Mouse (Mus musculus) lung, embryonic 16.5 days (tissue): Measurements from ENCODE around the gene Stx2. TPM values are rescaled to one million over a fixed set of nuclear protein-coding genes. Genes with fewer than 3 reads are reported as not detected.
"Not testable (repeated sequence)": the region's sequence is repeated elsewhere in the genome, so short reads cannot be mapped to it uniquely, and the experiment has no call there.

Source experiments
- ATAC-seq: fragments of 200-750 bp; cut with Nextera tagmentation; 2 replicates; pipeline ENCODE4 v1.8.0; 2017; ENCODE audit warnings: low read depth, mild to moderate bottlenecking, moderate library complexity
- H3K27ac ChIP-seq: fragments of 300-500 bp; sonication (generic); 2 replicates; pipeline ENCODE4 v1.5.1; 2014; ENCODE audit warnings: mild to moderate bottlenecking, control low read depth, low read length
- H3K27me3 ChIP-seq: fragments of 300-500 bp; sonication (generic); 2 replicates; pipeline ENCODE4 v1.6.1; 2014; ENCODE audit warnings: low read depth, low read length, mixed read lengths; ENCODE audit not compliant: control insufficient read depth, insufficient read depth
- H3K36me3 ChIP-seq: fragments of 300-500 bp; sonication (generic); 2 replicates; pipeline ENCODE4 v1.6.1; 2014; ENCODE audit warnings: low read length; ENCODE audit not compliant: control insufficient read depth, insufficient read depth
- H3K4me1 ChIP-seq: fragments of 300-500 bp; sonication (generic); replicated peaks from 2 replicates; pipeline ENCODE4 v1.6.1; 2014; ENCODE audit warnings: low read length, mixed read lengths; ENCODE audit not compliant: control insufficient read depth, insufficient read depth
- H3K4me2 ChIP-seq: fragments of 300-500 bp; sonication (generic); 2 replicates; pipeline ENCODE4 v1.6.1; 2014; ENCODE audit warnings: low read depth, low read length, control low read depth
- H3K4me3 ChIP-seq: fragments of 300-500 bp; sonication (generic); 2 replicates; pipeline ENCODE4 v1.5.1; 2014; ENCODE audit warnings: mild to moderate bottlenecking, low read length, control low read depth
- H3K9ac ChIP-seq: fragments of 300-500 bp; sonication (generic); 2 replicates; pipeline ENCODE4 v1.6.1; 2014; ENCODE audit warnings: low read length, control low read depth
- H3K9me3 ChIP-seq: fragments of 300-500 bp; sonication (generic); 2 replicates; pipeline ENCODE4 v1.6.1; 2016; ENCODE audit warnings: low read length; ENCODE audit not compliant: control insufficient read depth
- WGBS: fragments of 180-500 bp; shearing (Covaris S2); extraction: QIAGEN DNeasy Blood & Tissue Kit; methylation state at CpG from one replicate; pipeline ENCODE4 v1.1.7; 2014; 5-methylcytosine and 5-hydroxymethylcytosine counted together
- polyA plus RNA-seq: library from polyadenylated mRNA; unstranded; fragments of >200 nt; fragmentation: Nextera tagmentation; extraction: Ambion mirVana; gene quantifications from 2 replicates; pipeline ENCODE4 v1.2.1, GENCODE M21; 2015

Gene Stx2
- polyA plus RNA-seq, 1 experiment from 2014 or later: 29.5 TPM

DNA sequence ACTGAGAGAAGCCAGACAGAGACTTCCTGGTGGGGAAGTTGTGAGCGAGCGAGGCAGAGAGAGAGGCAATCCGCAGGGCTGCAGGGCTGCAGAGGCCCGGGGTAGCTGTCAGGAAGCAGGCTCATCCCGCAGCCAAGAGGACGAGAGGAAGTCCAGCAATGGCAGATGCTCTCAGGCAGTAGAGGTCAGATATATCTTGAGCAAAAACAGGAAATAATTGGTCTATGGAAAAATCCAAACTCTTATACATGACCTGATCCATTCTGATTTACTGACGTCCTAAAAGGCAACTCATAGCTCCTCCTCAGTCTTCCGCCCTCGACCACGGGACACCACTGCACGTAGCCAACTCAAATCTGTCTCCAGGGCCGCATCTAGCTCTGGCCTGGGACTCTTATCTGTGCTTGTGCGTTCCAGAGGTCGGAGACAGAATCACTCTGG lies 5.8 kb downstream of the Stx2 start:
- ATAC-seq: peak; percentile 70
- H3K27ac ChIP-seq: peak overlapping the region; percentile 64
- H3K27me3 ChIP-seq: no peaks in the 10 kb centered on the region
- WGBS: 24% methylated on average over 14 of the region's 14 CpGs
- no peak overlapping the region for H3K4me3 ChIP-seq
- H3K4me1 ChIP-seq: peaks cover 8% of the 10 kb centered on the region
- no peaks in the 10 kb centered on the region for H3K9me3 ChIP-seq
- peaks cover 5% of the 10 kb centered on the region; the same call in 1 of the 2 replicates for H3K36me3 ChIP-seq
- H3K9ac ChIP-seq: peak overlapping the region; percentile 32; the same call in 1 of the 2 replicates
- peak overlapping the region; percentile 28; the same call in 1 of the 2 replicates for H3K4me2 ChIP-seq

DNA sequence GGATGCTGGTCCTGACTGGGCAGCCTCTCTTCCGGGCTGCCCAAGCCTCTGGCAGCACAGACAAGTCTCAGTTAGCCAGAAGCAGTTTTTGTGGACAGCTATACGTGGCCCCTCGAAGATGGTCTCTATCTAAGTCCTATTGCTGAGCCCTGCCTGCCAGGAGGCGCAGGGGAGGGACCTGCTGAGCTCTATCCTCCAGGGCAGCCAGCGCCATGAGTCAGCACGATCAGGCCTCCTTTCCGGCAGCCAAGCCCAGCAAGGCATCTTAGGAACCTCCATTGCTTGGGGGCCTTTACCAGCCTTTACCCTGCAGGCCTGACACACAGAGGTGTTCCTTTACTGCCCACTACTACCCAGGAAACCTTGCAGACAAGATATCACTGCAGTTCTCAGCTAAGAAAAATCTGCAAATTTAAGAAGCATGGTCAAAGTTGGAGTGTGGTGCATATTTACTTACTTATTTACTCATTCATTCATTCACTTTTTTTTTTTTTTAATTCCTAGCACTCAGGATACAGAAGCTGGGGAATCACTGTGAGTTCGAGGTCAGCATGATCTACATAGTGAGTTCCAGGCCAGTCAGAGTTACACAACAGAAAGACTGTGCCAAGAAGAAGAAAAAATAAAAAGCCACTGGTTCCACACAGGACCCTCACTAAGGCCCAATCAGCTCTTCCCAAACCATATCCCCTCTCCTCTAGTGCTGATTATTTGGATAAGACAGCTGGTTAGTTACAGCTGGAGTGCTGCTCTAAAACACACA lies 7.5 kb downstream of the Stx2 start:
- peaks cover 8% of the 10 kb centered on the region; the same call in 1 of the 2 replicates for H3K36me3 ChIP-seq
- no peak overlapping the region for H3K27ac ChIP-seq
- no peak overlapping the region for H3K9ac ChIP-seq
- H3K4me3 ChIP-seq: no peak overlapping the region
- 51% methylated on average over 8 of the region's 8 CpGs for WGBS
- no peak for ATAC-seq
- peaks cover 4% of the 10 kb centered on the region; the same call in 1 of the 2 replicates for H3K4me1 ChIP-seq
- no peak overlapping the region for H3K4me2 ChIP-seq
- H3K9me3 ChIP-seq: no peaks in the 10 kb centered on the region
- no peaks in the 10 kb centered on the region for H3K27me3 ChIP-seq

DNA sequence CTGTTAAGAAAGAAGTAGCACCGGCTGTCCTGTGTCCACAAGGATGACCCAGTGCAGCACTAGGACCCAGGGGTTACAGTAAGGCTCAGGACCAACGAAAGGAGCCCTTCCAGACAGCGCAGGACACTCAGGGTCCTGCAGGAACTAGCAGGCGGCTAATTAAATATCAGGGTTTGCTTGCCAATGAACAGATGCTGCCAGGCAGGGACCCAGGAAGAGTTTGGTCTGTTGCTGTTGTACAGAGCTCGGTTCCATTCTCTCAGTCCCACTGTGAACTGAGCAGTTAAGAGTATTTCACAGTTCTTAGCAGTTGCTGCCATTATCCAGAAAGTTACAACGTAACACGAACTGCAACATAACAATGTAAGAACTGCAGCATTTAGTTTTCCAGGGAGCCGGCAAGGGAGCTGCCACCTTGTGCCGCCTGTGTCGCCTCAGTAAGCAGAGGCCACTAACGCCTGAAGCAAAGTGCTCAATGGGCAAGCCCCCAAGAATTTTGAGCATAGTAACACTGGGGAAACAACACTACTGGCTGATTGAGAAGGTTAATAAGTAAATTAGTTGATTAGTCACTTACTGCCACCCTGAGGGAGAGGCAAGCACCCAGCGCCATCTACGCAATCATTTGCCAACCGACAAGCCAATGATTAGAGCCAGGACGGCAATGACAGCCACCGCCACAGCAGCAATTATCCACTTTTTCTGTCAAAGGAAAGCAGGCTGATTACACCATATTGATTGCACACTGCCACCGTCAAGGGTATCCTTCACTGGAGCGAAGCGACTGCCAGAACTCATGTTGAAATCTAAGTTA lies 21.0 kb downstream of the Stx2 start:
- no peak overlapping the region for H3K4me3 ChIP-seq
- H3K9ac ChIP-seq: no peak overlapping the region
- H3K27ac ChIP-seq: no peak overlapping the region
- H3K27me3 ChIP-seq: no peaks in the 10 kb centered on the region
- peaks cover 22% of the 10 kb centered on the region for H3K36me3 ChIP-seq
- no peaks in the 10 kb centered on the region for H3K9me3 ChIP-seq
- WGBS: 84% methylated on average over 19 of the region's 19 CpGs
- H3K4me2 ChIP-seq: no peak overlapping the region
- no peak for ATAC-seq
- H3K4me1 ChIP-seq: no peaks in the 10 kb centered on the region

DNA sequence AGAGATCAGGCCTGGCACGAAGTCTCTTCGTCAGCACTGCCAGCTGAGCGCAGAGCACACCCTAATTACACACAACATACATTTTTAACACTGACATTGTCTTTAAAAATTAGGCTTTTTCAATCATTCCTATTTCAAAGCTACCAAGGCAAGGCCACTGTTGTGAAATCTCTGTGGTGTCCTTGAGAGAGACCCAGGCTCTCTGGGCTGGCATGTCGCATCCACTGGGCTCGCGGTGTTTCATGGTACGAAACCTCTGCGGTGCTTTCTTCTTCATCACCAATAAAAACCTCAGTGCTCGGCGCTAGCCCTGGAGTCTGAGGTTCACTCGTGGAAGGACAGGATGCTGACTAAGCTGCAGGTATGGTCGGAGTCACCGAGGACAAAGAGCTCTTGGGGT lies 22.4 kb downstream of the Stx2 start:
- H3K36me3 ChIP-seq: peaks cover 12% of the 10 kb centered on the region; the same call in 1 of the 2 replicates

DNA sequence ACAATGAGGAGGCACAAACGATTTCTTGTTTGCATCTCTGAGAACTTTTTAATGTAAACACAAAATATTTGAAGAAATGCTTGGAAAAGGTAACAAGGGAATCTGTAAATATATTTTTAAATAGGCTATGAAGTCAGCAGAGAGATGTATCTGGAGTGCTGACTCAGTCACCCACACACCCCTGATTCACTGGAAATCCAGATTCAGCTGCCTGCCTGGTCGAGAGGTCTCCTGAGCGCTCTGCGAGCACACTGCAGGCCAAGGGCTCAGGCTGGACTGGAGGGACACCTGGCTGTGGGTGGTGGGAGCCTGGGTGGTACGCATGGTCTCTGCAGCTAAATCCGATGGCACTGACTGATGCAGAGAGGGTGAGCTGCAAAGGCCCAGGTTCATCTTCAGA lies 23.8 kb downstream of the Stx2 start:
- Histone ChIP-seq H3K9ac (no peak overlapping the region), H3K4me3 (no peak overlapping the region), H3K27ac (no peak overlapping the region), H3K4me1 (no peaks in the 10 kb centered on the region), H3K9me3 (no peaks in the 10 kb centered on the region), H3K36me3 (peaks cover 12% of the 10 kb centered on the region; the same call in 1 of the 2 replicates), H3K27me3 (no peaks in the 10 kb centered on the region), H3K4me2 (no peak overlapping the region)
- WGBS: 83% methylated on average over 6 of the region's 6 CpGs
- no peak for ATAC-seq

More for the DNA sequence above, 22.4 kb downstream of the Stx2 start:
- ATAC-seq: no peak
- H3K4me3 ChIP-seq: no peak overlapping the region
- no peaks in the 10 kb centered on the region for H3K27me3 ChIP-seq
- no peak overlapping the region for H3K4me2 ChIP-seq
- no peak overlapping the region for H3K9ac ChIP-seq
- H3K27ac ChIP-seq: no peak overlapping the region
- 89% methylated on average over 13 of the region's 13 CpGs for WGBS
- no peaks in the 10 kb centered on the region for H3K9me3 ChIP-seq
- H3K4me1 ChIP-seq: no peaks in the 10 kb centered on the region

DNA sequence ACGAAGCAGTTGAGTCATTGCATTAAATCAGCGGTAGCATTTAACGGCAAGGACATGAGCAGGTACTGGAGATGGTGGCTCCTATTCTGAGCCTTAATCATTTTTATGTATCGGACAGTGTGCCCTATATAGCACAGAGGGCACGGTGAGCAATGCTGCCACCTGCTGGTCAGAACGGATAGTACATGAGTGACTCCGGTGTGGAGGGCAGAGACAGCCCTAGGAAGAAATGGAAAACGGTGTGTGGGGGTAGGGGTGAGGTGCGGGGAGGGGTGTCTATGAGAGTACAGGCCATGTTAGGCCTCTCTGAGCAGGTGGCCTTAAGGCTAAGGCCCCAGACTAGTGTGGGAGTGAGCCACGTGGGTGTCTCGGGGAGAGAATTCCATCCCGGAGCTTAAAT lies 26.8 kb downstream of the Stx2 start:
- Histone ChIP-seq H3K27me3 (no peaks in the 10 kb centered on the region), H3K36me3 (peaks cover 12% of the 10 kb centered on the region; the same call in 1 of the 2 replicates), H3K9me3 (no peaks in the 10 kb centered on the region), H3K4me1 (no peaks in the 10 kb centered on the region), H3K4me3 (no peak overlapping the region), H3K4me2 (no peak overlapping the region), H3K27ac (no peak overlapping the region), H3K9ac (no peak overlapping the region)
- ATAC-seq: peak; percentile 79
- 23% methylated on average over 12 of the region's 12 CpGs for WGBS

DNA sequence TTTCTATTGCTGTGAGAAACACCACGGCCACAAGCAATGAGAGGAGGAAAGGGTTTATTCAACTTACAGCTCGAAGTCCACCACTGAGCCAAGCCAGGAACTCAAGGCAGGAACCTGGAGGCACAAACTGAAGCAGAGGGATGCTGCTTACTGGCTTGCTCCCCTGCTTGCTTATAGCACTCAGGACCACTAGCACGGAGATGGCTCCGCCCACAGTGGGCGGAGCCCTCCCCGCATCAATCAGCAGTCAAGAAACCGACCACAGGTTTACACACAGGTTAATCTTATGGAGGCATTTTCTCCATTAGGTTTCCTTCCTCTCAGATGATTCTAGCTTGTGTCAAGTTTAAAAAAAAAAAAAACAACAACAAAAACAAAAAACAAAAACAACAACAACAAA lies 27.5 kb downstream of the Stx2 start:
- WGBS: 68% methylated on average over 7 of the region's 7 CpGs
- ATAC-seq: no peak
- Histone ChIP-seq H3K36me3 (peaks cover 9% of the 10 kb centered on the region; the same call in 1 of the 2 replicates), H3K27me3 (no peaks in the 10 kb centered on the region), H3K4me2 (no peak overlapping the region), H3K27ac (no peak overlapping the region), H3K4me3 (no peak overlapping the region), H3K9ac (no peak overlapping the region), H3K4me1 (no peaks in the 10 kb centered on the region), H3K9me3 (no peaks in the 10 kb centered on the region)

DNA sequence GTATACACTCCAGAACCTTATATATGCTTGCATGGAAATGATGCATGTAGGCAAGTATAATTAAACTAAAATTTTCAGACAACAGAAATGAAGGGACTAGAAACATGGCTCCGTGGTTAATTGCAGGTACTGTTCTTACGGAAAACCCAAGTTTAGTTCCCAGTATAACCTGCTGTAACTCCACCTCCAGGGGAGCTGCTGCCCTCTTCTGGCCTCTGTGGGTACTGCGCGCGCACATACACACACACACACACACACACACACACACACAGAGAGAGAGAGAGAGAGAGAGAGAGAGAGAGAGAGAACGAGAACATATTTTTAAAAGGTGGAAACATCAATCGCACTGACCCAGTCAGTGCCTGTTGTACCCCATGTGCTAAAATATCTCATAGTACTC lies 29.4 kb downstream of the Stx2 start:
- no peak for ATAC-seq
- Histone ChIP-seq H3K9me3 (no peaks in the 10 kb centered on the region), H3K36me3 (no peaks in the 10 kb centered on the region), H3K27ac (no peak overlapping the region), H3K4me1 (no peaks in the 10 kb centered on the region), H3K4me3 (no peak overlapping the region), H3K4me2 (no peak overlapping the region), H3K27me3 (no peaks in the 10 kb centered on the region), H3K9ac (no peak overlapping the region)
- 90% methylated on average over 7 of the region's 7 CpGs for WGBS

DNA sequence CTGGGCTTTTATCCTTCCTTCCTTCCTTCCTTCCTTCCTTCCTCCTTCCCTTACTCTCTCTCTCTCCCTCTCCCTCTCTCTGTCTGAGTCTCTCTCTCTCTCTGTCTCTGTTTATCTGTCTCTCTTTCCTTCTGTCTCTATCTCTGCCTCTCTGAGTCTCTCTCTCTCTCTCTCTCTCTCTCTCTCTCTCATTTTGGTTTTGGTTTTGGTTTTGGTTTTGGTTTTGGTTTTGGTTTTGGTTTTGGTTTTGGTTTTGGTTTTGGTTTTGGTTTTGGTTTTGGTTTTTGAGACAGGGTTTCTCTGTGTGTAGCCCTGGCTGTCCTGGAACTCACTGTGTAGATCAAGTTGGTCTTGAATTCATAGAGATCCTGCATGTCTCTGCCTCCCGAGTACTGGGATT lies 30.9 kb downstream of the Stx2 start:
- WGBS: 67% methylated on average over 1 of the region's 1 CpGs
- H3K36me3 ChIP-seq, H3K27ac ChIP-seq, H3K4me3 ChIP-seq, H3K9ac ChIP-seq, ATAC-seq, H3K27me3 ChIP-seq, H3K9me3 ChIP-seq, H3K4me2 ChIP-seq, H3K4me1 ChIP-seq: not testable (repeated sequence)
